Comparison of ENCODE assay signal across 10 mouse cellular contexts in genomic region chr2:37776611-37777411, GRCm38 (mm10). TPM values are rescaled to one million over a fixed set of nuclear protein-coding genes. Genes with fewer than 3 reads are reported as not detected.
DNase-seq lines count a peak whose midpoint lies in the region; ATAC-seq and TF ChIP-seq lines count a peak whose summit lies in the region.
"Had no signal": no experiment of that assay in that cellular context is flagged by ENCODE, and none has a peak within 500 bp of the region (broad histone marks: within the 10 kb centered on the region; RNA-seq: fewer than 3 reads in every experiment).

No protein-coding gene starts in this region.

- peak overlapping the region; percentile 46 for H3K4me2 ChIP-seq in kidney, postnatal 0 days (ENCODE audit: low read length)
- H3K4me2 ChIP-seq in forebrain, embryonic 11.5 days (ENCODE audit: low read depth, low read length, severe bottlenecking) = peak overlapping the region; percentile 85
- H3K4me2 ChIP-seq in limb, embryonic 11.5 days (ENCODE audit: low read depth, severe bottlenecking) = peak overlapping the region; percentile 50

- H3K9me3 ChIP-seq in kidney, postnatal 0 days (replicated peaks; ENCODE audit: low read length) = no peaks in the 10 kb centered on the region
- H3K9me3 ChIP-seq in forebrain, embryonic 11.5 days (ENCODE audit: control insufficient read depth, low read length) = no peaks in the 10 kb centered on the region
- H3K9me3 ChIP-seq in limb, embryonic 11.5 days (ENCODE audit: control insufficient read depth, low read length) = no peaks in the 10 kb centered on the region
- H3K9me3 ChIP-seq: G1E had no signal

- no peaks in the 10 kb centered on the region for H3K27me3 ChIP-seq in kidney, postnatal 0 days (ENCODE audit: insufficient read depth, low read length)
- H3K27me3 ChIP-seq in forebrain, embryonic 11.5 days (ENCODE audit: control insufficient read depth, insufficient read depth, low read length) = no peaks in the 10 kb centered on the region
- H3K27me3 ChIP-seq in limb, embryonic 11.5 days (ENCODE audit: control insufficient read depth, insufficient read depth, low read length) = peaks cover 5% of the 10 kb centered on the region; the same call in 1 of the 2 replicates

- H3K36me3 ChIP-seq in kidney, postnatal 0 days (ENCODE audit: insufficient read depth, low read length) = no peaks in the 10 kb centered on the region
- H3K36me3 ChIP-seq in forebrain, embryonic 11.5 days (ENCODE audit: control insufficient read depth, insufficient read depth, low read length) = no peaks in the 10 kb centered on the region
- H3K36me3 ChIP-seq in limb, embryonic 11.5 days (ENCODE audit: control insufficient read depth, insufficient read depth, low read length) = no peaks in the 10 kb centered on the region; the same call in 1 of the 2 replicates
- H3K36me3 ChIP-seq: G1E had no signal

- WGBS in kidney, postnatal 0 days = 22% methylated on average over 20 of the region's 20 CpGs
- WGBS in forebrain, embryonic 11.5 days = 4% methylated on average over 20 of the region's 20 CpGs
- WGBS in limb, embryonic 11.5 days = 7% methylated on average over 20 of the region's 20 CpGs

- peaks cover 16% of the 10 kb centered on the region for H3K4me1 ChIP-seq in kidney, postnatal 0 days (replicated peaks; ENCODE audit: insufficient read depth, low read length)
- peaks cover 53% of the 10 kb centered on the region for H3K4me1 ChIP-seq in forebrain, embryonic 11.5 days (replicated peaks; ENCODE audit: control insufficient read depth, insufficient read depth, low read length)
- peaks cover 41% of the 10 kb centered on the region for H3K4me1 ChIP-seq in limb, embryonic 11.5 days (ENCODE audit: control insufficient read depth, insufficient read depth, low read length)

- no peak for ATAC-seq in kidney, postnatal 0 days (replicated peaks; ENCODE audit: low FRiP score, low read depth)
- no peak for ATAC-seq in forebrain, embryonic 11.5 days (replicated peaks; ENCODE audit: low FRiP score)
- ATAC-seq in limb, embryonic 11.5 days (ENCODE audit: insufficient number of reproducible peaks, low FRiP score, low TSS enrichment, low read depth) = no peak
- no peak for ATAC-seq in cerebellum, adult (ENCODE audit: insufficient number of reproducible peaks, low FRiP score, low TSS enrichment)

- TF ChIP-seq CTCF in kidney, postnatal 0 days (IDR thresholded peaks at IDR 0.05; ENCODE audit: low read depth) = no peak

- H3K4me3 ChIP-seq in kidney, postnatal 0 days (replicated peaks; ENCODE audit: low read depth, low read length) = peak overlapping the region; percentile 8
- H3K4me3 ChIP-seq in forebrain, embryonic 11.5 days (ENCODE audit: low read depth, low read length) = peak overlapping the region; percentile 68
- H3K4me3 ChIP-seq in limb, embryonic 11.5 days (ENCODE audit: low read depth, low read length) = peak overlapping the region; percentile 24

- no peak for DNase-seq in kidney, postnatal 0 days (ENCODE audit: low spot score)
- DNase-seq in kidney, adult 9 months = no peak
- DNase-seq in forebrain, embryonic 11.5 days (ENCODE audit: low spot score) = peak; percentile 70
- DNase-seq in limb, embryonic 11.5 days (ENCODE audit: low spot score) = no peak
- DNase-seq in retina, embryonic 14.5 days (ENCODE audit: low spot score) = peak; percentile 59
- DNase-seq in gastrocnemius, adult 8-10 months (ENCODE audit: low spot score in 2 of 2) = no peak
- DNase-seq in left cerebral cortex, postnatal 25 days (ENCODE audit: low spot score in 2 of 2) = no peak

- intact Hi-C loops in left cerebral cortex, postnatal 25 days (cut with DNase I) = loop anchor here (10.0 kb wide), 2 partner anchors 142 to 382 kb away; no protein-coding TSS in a partner anchor

- peak overlapping the region; percentile 44; the same call in 1 of the 2 replicates for H3K9ac ChIP-seq in kidney, postnatal 0 days (ENCODE audit: low read depth, low read length)
- H3K9ac ChIP-seq in forebrain, embryonic 11.5 days (ENCODE audit: low read length) = peak overlapping the region; percentile 90
- no peak overlapping the region for H3K9ac ChIP-seq in limb, embryonic 11.5 days (ENCODE audit: low read length)

- H3K27ac ChIP-seq in kidney, postnatal 0 days = no peak overlapping the region
- peak overlapping the region; percentile 95 for H3K27ac ChIP-seq in forebrain, embryonic 11.5 days (ENCODE audit: low read depth, low read length)
- no peak overlapping the region for H3K27ac ChIP-seq in limb, embryonic 11.5 days (replicated peaks; ENCODE audit: low read depth, low read length)

RNA-seq across cellular contexts. Expression of gene Crb2, which starts 0.8 kb away (rescaled TPM):
- 3.1 and 3.3 TPM in 2 replicates for polyA plus RNA-seq in kidney, postnatal 0 days (2015; fragmentation: Nextera tagmentation; extraction: Ambion mirVana)
- polyA plus RNA-seq in forebrain, embryonic 11.5 days (2014; fragmentation: Nextera tagmentation; extraction: Ambion mirVana) = 29.6 and 32.7 TPM in 2 replicates
- 0.80 and 0.82 TPM in 2 replicates for polyA plus RNA-seq in limb, embryonic 11.5 days (2014; fragmentation: Nextera tagmentation; extraction: Ambion mirVana)
- under 1 TPM in 3 of 4 experiments, not detected in 1; 0.02 to 0.08 (median 0.04) TPM for total RNA-seq in gastrocnemius, adult 8-10 months (2022)
- total RNA-seq in left cerebral cortex, postnatal 25 days (2021) = 1 to 10 TPM; 3.1 to 3.9 TPM
- total RNA-seq: neutrophil, adult 5-6 weeks had no signal
- polyA plus RNA-seq: G1E had no signal

Comparison
In these comparisons a context has a peak if more than half of its experiments do, and no peak if none do; other contexts are left out.
1. DNase-seq: peak in forebrain, embryonic 11.5 days (single experiment) and retina, embryonic 14.5 days (single experiment); none in kidney, postnatal 0 days (single experiment), kidney, adult 9 months (single experiment), limb, embryonic 11.5 days (single experiment), gastrocnemius, adult 8-10 months (0 of 2) and left cerebral cortex, postnatal 25 days (0 of 2).
2. H3K4me3 ChIP-seq: peak in every context shown above with its lines; median percentile 68 in forebrain, embryonic 11.5 days; 24 in limb, embryonic 11.5 days; 8 in kidney, postnatal 0 days.
3. Peak in every context shown above with its lines, with median percentiles within 50 percentile points of each other: H3K4me2 ChIP-seq.